Mouse (Mus musculus): ENCODE data around the gene Gm826.

The Gm826 gene

DNA sequence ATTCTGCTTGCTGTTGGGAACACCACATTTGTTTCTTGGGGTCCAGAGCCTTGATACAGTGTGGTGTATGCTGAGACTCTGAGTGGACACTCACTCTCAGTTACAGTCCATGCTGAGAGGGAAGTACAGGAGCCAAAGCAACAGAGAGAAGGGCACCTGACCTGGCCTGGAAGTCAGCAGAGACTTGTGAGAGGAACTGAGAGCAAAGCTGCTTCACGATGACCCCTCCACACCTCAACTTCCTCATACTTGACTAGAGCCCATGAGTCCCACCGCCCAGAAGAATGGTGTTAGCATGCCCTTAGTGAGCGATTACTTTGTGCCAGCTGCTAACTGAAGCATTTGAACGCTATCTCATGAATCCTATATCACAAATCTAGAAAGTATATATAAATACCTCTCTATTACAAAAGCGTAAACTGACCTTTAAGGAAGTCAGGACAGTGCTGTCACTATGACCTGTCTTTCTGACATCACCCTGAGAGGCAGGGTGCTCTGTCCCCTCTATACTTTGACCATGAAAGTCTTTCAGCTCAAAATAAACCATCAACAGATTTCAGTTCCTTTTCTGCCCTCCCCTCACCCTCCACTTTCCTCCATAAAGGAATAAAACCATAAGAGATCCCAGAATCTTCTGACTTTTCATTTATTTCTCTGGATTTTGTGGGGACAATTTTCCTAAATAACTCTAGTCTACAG is 57.9 kb downstream of the Gm826 start:
- DNase-seq = no peak

DNA sequence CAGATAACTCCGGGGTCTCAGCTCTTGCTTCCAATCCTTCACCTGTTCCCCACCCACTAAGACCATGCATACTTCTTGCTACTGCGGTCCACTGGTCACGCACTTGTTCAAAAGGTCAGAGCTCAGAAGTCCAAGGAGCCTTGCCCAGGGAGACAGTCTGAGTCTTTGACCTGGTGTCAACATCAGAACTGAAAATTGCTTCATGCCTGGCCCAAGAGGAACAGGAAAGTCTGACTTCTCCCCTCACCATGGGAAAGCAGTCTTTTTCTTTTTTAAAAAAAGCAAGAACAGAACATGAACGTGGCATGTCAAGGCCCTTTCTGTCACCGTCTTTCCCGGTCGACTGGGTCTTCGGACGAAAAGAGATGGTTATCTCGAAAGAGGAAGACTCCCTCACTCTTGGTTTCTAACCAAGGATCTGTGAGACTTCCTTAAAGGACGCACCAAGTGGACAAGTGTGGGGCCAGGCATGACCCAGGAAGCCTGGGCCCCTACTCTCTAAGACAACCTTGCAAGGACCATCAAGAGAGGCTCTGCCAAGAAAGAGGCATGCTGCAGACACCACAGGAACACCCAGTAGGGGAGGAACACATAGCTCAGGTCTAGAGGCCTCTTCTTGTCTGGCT is 66.0 kb downstream of the Gm826 start:
- DNase-seq = no peak

DNA sequence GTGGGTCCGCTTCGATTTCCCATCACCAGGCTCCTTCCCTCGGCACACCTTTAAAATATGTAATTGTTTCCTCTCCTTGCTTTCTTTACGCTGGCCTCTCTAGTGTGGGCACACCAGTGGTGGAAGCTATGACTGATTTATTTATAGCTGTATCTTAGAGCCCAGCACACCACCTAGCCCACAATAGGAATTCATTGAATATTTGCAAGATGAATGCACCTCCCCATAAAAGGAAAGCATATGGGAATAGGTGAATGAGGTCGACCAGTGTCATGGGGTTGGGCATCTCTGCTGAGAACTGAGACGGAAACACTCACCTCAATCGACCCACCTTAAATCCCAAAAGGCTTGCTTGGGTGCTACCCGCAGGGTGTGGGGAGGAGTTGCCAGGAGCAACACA is 70.1 kb downstream of the Gm826 start:
- DNase-seq = no peak

DNA sequence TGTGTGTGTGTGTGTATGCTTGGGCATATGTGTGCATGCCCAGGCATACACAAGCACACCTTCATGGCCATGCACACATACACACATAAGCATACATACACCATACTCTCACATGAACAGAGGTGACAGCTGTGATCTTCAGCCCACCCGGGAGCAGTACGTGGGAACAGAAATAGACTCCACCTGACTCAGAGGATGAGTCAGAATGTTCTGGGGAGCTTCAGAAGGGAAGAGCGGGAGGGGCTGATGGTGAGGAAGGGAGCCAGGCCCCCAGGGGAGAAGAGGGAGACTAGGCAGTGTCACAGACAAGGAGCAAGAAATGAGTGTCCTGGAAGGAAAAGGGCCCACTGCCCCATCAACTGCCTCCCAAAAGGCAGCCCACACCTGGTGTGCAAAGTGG is 72.4 kb downstream of the Gm826 start:
- DNase-seq = no peak

All from kidney, adult 8-10 months (tissue).